Mouse (Mus musculus) adipocyte (in vitro differentiated cells): ENCODE measurements around the gene Gm49369.
"Not testable (repeated sequence)": the region's sequence is repeated elsewhere in the genome, so short reads cannot be mapped to it uniquely, and the experiment has no call there.

Experiments
- DNase-seq: peaks from one replicate; pipeline ENCODE4 v3.0.0-alpha.2; 2016; ENCODE audit warnings: low spot score

Gene Gm49369

DNA sequence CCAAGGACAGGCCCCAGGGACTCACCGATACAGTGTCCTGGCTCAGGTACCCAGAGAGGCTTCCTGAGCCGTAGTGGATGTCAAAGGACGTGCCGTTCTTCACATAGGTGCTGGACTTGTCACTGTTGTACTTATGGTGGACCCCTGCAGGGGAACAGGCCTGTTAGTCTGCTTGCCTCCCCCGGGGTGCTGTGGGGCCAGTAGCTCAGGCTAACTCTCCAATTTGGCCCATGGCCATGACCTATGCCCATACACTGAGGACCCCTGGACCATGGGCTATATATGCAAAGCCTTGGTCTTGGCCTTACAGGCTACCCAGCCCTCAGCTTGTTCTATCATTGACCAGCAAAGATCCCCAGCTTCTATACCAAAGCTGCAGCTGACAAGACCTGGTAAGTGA is at the start of gene Gm49369:
TSS of gene Gm49369 (minus strand) at position 101 of the 400 bp plus-strand sequence.
- DNase-seq: no peak

DNA sequence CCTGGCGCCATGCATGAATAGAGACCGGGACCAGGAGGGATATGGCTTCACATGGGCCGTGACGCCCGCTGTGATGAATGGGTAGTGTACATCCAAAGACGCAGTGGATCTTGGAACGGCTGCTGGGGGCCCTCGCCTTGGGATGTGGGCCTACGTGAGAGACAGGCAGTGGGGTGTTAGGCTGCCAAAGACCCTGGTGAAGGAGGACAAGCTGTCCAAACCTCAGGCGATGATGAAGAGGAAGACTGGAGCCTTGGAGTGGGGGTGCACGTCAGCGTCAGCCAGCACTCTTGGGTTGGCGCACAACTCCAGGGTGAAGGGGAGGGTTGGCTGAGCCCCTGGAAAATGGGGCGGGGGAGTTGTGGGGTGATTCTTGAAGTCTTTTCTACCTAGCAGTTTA is 48.6 kb upstream of the Gm49369 start:
- DNase-seq: no peak

DNA sequence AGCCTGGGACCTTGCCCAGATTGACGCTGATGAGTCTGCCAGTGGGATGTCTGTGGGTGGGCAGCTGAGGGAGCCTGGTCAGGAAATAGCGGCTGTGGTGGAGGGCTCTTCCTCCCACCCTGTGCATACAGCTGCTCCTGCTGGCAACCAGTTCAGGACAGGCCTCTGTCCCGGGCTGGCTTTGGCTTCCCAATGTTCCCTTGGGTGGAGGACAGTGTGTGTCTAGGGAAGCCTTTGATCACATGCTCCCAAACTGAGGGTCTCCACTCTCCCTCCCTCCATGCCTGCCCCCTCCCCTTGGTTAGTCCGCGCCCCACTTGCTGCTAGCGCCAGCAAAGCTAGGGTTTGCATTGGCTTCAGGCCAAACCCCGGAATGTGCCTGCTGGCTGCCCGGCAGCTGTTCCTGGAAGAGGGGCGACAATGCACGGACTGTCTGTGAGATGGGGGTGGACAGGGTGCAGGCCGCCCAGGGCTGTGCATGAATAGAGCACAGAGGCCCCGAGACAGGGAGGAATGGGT is 47.8 kb upstream of the Gm49369 start:
- no peak for DNase-seq

GRCm38 (mm10) chr7:142428213-142428612 is 45.7 kb upstream of the Gm49369 start:
- no peak for DNase-seq

- no peak for DNase-seq
Observed at GRCm38 (mm10) chr7:142425641-142426213, 43.3 kb upstream of the Gm49369 start.

- no peak for DNase-seq
Observed at GRCm38 (mm10) chr7:142421826-142422225, 39.4 kb upstream of the Gm49369 start.

DNA sequence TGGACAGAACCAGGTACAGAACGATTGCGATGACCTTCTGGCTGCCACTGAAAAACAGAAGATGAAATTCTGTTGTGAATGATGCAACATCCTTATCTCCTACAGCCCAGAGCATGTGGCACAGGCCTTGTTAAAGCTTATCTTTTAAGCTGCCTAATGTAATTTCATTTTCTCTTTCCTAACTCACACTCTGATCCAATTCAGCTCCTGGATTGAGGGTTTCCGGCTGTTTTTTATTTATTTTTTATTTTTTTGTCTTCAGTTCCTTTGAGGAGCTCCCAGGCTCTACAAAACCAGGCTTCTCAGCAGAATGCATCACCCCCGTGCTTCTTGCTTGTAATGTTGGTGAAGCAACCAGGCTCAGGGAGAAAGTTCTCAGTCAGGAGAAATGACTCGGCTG is 37.4 kb upstream of the Gm49369 start:
- DNase-seq: no peak

- no peak for DNase-seq
Observed at GRCm38 (mm10) chr7:142418679-142419078, 36.2 kb upstream of the Gm49369 start.

- no peak for DNase-seq
Observed at GRCm38 (mm10) chr7:142418027-142418426, 35.6 kb upstream of the Gm49369 start.

DNA sequence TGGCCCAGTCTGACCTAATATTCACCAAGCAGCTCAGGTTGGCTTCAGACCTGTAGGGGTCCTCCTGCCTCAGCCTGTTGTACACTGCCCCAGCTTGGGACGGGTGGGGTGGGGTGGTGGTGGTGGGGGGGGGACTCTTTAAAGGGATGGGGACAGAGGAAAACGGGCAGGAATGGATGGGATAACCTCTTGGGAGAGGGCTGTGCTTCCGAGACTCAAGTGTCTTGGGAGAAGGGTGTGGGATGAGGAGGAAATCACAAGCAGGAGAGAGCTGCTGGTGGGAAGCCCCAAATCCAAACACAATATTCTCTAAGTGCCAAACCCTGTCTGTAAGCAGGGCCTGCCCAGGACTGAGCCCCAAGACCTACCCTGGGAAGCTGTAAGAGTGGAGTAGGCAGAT is 33.8 kb upstream of the Gm49369 start:
- no peak for DNase-seq

- DNase-seq: no peak
Observed at GRCm38 (mm10) chr7:142415314-142415713, 32.8 kb upstream of the Gm49369 start.

- DNase-seq: no peak
Observed at GRCm38 (mm10) chr7:142413285-142413684, 30.8 kb upstream of the Gm49369 start.

DNA sequence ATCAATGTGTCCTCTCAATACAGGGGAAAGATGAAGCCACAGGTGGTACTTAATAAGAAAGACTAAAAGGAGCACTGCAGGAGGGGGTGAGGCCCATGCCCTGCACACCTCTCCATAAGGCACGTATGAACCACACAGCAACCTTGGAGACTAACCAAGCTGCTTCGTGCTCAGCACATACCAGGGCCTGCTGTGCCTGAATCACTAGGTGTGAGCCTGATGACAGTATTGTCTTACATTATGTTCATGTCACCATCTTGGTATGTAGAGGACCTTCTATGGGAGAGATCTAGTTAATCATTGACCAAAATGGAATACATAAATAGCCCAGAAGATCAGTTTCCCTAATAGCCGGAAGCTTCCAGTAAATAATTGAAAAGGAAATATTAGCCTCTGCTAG is 27.1 kb upstream of the Gm49369 start:
- DNase-seq: no peak

GRCm38 (mm10) chr7:142408686-142409085 is 26.2 kb upstream of the Gm49369 start:
- DNase-seq: no peak

DNA sequence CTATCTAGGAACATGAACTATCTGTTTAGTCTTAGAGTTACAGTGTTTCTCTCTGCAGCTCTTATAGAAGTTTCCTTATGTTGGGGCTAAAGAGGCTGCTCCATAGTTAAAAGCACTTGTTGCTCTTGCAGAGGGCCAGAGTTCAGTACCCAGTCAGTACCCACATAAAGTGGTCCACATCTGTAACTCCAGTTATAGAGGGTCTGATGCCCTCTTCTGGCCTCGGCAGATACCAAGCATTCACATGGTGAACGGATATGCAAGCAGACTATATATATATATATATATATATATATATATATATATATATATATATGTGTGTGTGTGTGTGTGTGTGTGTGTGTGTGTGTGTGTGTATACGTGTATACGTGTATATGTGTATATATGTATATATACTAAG is 25.5 kb upstream of the Gm49369 start:
- DNase-seq: no peak

GRCm38 (mm10) chr7:142405134-142405533 is 22.7 kb upstream of the Gm49369 start:
- not testable (repeated sequence) for DNase-seq

- DNase-seq: no peak
Observed at GRCm38 (mm10) chr7:142403591-142403990, 21.1 kb upstream of the Gm49369 start.

DNA sequence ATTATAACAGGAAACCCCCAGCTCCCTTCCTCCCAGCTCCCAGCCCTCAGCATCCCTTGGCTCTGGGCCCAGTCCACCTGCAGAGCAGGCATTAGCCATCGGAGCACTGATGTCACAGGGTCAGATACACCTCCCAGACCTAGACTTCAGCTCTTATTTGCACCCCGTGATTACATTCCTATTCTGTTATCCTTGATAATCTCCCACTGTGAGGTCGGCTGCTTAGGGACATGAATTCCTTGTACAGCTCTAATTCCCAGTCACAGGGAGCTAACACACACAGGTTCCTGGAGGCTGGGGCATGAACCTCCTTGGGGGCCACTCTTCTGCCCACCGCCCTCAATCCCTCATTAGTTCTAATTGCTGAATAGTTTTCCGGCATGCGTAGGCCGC is 18.3 kb upstream of the Gm49369 start:
- no peak for DNase-seq

- no peak for DNase-seq
Observed at GRCm38 (mm10) chr7:142400112-142400749, 17.8 kb upstream of the Gm49369 start.

DNA sequence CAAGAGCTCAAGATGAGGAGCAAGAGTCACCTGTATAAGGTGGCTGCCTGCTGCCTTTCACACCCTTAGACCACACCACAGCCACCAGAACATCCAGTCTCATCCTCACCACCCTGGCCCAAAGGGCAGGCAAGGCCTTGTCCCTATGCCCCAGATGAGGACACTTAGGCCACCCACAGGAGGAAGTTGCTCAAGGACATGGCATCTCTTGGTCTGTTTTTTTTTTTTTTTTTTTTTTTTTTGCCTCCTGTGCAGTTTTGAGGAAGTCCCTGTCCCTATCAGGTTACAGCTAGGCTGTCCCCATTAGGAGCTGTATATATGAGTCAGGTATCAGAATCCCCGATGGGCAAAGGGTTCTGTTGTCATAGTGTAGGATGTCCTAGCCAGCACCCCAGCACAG is 16.8 kb upstream of the Gm49369 start:
- DNase-seq: no peak

- no peak for DNase-seq
Observed at GRCm38 (mm10) chr7:142398052-142398451, 15.6 kb upstream of the Gm49369 start.

- DNase-seq: no peak
Observed at GRCm38 (mm10) chr7:142396611-142397010, 14.1 kb upstream of the Gm49369 start.

GRCm38 (mm10) chr7:142395472-142395871 is 13.0 kb upstream of the Gm49369 start:
- DNase-seq: no peak
